Mouse (Mus musculus): ENCODE data around the gene Ccdc106. TPM values are rescaled to one million over a fixed set of nuclear protein-coding genes. Genes with fewer than 3 reads are reported as not detected.
"Not testable (repeated sequence)": the region's sequence is repeated elsewhere in the genome, so short reads cannot be mapped to it uniquely, and the experiment has no call there.

Ccdc106 gene
- polyA plus RNA-seq, 1 experiment from 2014 or later: 75.7 TPM

DNA sequence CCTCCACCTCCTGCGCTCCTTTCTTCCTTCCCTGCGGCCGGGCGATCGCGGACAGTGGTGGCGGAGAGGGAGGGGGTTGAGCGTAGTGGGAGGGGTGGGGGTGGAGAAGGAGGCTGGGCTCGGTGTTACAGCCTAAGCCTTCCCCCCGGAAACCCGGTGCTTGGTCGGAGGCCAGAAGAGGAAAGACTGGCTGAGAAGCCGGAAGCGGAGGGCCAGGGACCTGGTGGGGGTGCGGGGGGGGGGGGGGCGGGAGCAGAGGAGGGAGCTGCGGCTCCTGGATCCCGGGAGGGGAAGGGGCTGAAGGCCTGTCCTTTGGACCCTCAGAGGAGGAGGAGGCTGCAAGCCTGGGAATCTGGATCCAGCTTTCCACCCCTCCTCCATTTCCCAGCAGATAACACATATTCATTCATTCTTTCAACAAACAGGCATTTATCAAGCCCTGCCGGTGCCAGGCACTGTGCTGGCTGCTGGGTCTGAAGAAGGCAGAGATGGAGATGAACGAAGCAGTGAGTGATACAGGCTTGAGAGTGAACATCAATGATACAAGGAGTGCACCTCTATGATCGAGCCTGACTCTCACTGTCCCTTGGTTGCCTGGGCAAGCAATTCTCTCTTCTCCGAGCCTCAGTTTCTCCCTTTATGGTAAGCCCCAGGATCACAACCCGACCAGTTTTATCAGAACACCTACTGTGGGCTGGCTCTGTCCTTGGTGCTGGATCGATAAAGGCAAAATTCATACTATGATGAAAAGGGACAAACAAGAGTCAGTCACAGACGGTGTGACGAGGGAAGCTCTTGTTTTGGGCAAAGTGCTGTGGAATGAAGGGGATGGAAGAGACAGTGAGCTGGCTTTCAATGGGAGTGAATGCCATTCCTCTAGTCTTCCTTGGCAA is 24.1 kb upstream of the Ccdc106 start, which contains the start of gene Zfp579:
Gene Zfp579, minus strand, starts transcription at position 156 of the 893 bp plus-strand sequence.
- ATAC-seq (ENCODE audit: low FRiP score): peak; percentile 88
- Histone ChIP-seq H3K27ac (replicated peaks) (peak within 1 kb of the TSS; percentile 90), H3K9me3 (replicated peaks) (no peaks in the 10 kb centered on the region), H3K36me3 (peaks cover 23% of the 10 kb centered on the region), H3K9ac (replicated peaks) (peak within 1 kb of the TSS; percentile 81), H3K4me3 (replicated peaks) (peak within 1 kb of the TSS; percentile 73), H3K4me1 (peaks cover 41% of the 10 kb centered on the region), H3K4me2 (peak within 1 kb of the TSS; percentile 77), H3K27me3 (replicated peaks) (no peaks in the 10 kb centered on the region)
- WGBS: 4% methylated on average over 20 of the region's 26 CpGs

DNA sequence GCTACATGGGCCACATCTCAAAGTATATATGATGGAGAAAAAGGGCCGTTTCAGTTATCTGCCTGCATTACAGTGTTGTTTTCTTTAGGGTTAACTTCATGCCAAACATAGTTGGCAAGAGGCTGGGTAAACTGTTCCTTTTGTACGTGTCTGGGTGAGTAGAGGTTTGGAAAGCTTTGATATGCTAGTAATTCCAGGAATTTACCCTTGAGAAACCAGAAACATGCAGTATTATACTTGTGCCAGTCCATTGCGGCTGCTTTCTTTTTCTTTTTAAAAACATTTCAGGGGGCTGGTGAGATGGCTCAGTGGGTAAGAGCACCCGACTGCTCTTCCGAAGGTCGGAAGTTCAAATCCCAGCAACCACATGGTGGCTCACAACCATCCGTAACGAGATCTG is 23.4 kb upstream of the Ccdc106 start:
- H3K9me3 ChIP-seq (replicated peaks): no peaks in the 10 kb centered on the region
- H3K4me3 ChIP-seq (replicated peaks): peak overlapping the region; percentile 73
- H3K4me1 ChIP-seq: peaks cover 41% of the 10 kb centered on the region
- peak overlapping the region; percentile 81 for H3K9ac ChIP-seq (replicated peaks)
- peaks cover 16% of the 10 kb centered on the region for H3K36me3 ChIP-seq
- no peaks in the 10 kb centered on the region for H3K27me3 ChIP-seq (replicated peaks)
- no peak for ATAC-seq (ENCODE audit: low FRiP score)
- H3K27ac ChIP-seq (replicated peaks): peak overlapping the region; percentile 90
- H3K4me2 ChIP-seq: peak overlapping the region; percentile 77
- WGBS: 68% methylated on average over 6 of the region's 8 CpGs

- Histone ChIP-seq H3K36me3 (no peaks in the 10 kb centered on the region), H3K4me2 (no peak overlapping the region), H3K9me3 (replicated peaks) (no peaks in the 10 kb centered on the region), H3K4me3 (replicated peaks) (no peak overlapping the region), H3K27me3 (replicated peaks) (no peaks in the 10 kb centered on the region), H3K4me1 (peaks cover 13% of the 10 kb centered on the region), H3K9ac (replicated peaks) (no peak overlapping the region), H3K27ac (replicated peaks) (no peak overlapping the region)
- no peak for ATAC-seq (ENCODE audit: low FRiP score)
- WGBS: 72% methylated on average over 2 of the region's 2 CpGs
These were observed 20.5 kb upstream of the Ccdc106 start for GRCm38 (mm10) chr7:4999876-5000275.

DNA sequence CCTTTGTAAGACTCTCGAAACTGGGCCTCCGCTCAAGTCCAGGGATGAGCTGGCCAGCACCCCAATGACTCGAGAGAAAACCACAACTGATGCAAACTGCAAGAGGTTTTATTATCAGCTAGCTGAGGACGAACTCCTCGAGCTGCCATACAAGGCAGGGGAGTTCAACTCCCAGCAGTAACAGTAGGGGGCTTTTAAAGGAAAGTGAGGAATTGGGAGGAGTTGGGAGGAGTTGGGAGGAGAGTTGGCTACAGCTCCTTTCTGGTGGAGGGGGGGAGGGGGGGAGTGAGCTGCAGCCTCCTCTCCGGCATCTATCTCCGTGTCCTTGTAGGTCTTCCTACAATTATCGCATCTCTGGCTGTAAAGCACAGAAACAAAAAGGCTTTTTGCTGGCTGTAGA is 17.5 kb upstream of the Ccdc106 start:
- peaks cover 14% of the 10 kb centered on the region for H3K36me3 ChIP-seq

DNA sequence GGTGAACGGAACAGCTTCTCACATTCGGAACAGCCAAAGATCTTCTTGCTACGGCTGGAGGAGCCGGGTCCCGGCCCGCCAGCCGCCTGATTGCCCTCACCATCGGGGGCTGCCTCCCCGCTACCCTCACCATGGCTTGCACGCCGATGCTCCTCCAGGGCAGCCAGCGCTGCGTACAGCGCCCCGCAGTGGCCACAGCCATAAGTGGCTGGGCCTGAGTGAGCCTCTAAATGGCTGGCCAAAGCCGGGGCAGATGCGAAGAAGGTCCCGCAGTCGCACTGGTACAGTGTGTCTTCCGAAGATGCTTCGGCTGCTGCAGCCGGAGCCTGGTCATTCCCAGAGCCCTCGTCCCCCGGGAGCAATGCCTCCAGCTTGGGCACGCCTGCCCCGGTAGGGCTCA is 12.1 kb upstream of the Ccdc106 start:
- peaks cover 63% of the 10 kb centered on the region for H3K36me3 ChIP-seq
- H3K4me3 ChIP-seq (replicated peaks): no peak overlapping the region
- H3K9ac ChIP-seq (replicated peaks): no peak overlapping the region
- WGBS: 95% methylated on average over 26 of the region's 26 CpGs
- no peaks in the 10 kb centered on the region for H3K9me3 ChIP-seq (replicated peaks)
- H3K27ac ChIP-seq (replicated peaks): no peak overlapping the region
- 0 out of 2 replicates have a peak, but pooled peaks cover 2% of the 10 kb centered on the region for H3K4me1 ChIP-seq
- no peaks in the 10 kb centered on the region for H3K27me3 ChIP-seq (replicated peaks)
- H3K4me2 ChIP-seq: no peak overlapping the region
- no peak for ATAC-seq (ENCODE audit: low FRiP score)

More for the DNA sequence above, 17.5 kb upstream of the Ccdc106 start:
- not testable (repeated sequence) for H3K4me1 ChIP-seq; H3K4me2 ChIP-seq; H3K9ac ChIP-seq (replicated peaks); ATAC-seq (ENCODE audit: low FRiP score); H3K4me3 ChIP-seq (replicated peaks); H3K27me3 ChIP-seq (replicated peaks); H3K9me3 ChIP-seq (replicated peaks); H3K27ac ChIP-seq (replicated peaks)
- WGBS: 71% methylated on average over 8 of the region's 8 CpGs

GRCm38 (mm10) chr7:5012681-5013513 is 7.5 kb upstream of the Ccdc106 start:
- Histone ChIP-seq H3K4me2 (peak overlapping the region; percentile 69; the same call in 1 of the 2 replicates), H3K9ac (replicated peaks) (no peak overlapping the region), H3K9me3 (replicated peaks) (no peaks in the 10 kb centered on the region), H3K4me1 (peaks cover 16% of the 10 kb centered on the region), H3K36me3 (peaks cover 48% of the 10 kb centered on the region), H3K4me3 (replicated peaks) (no peak overlapping the region), H3K27ac (replicated peaks) (no peak overlapping the region), H3K27me3 (replicated peaks) (no peaks in the 10 kb centered on the region)
- ATAC-seq (ENCODE audit: low FRiP score): no peak
- WGBS: 94% methylated on average over 27 of the region's 27 CpGs

GRCm38 (mm10) chr7:5014251-5015117 is 5.9 kb upstream of the Ccdc106 start, which contains the start of the genes Zfp524 and Fiz1:
TSS of gene Zfp524 (plus strand) at chr7:5014415.
TSS of gene Fiz1 (minus strand) at chr7:5014697.
- peaks cover 32% of the 10 kb centered on the region for H3K36me3 ChIP-seq
- peak within 1 kb of the TSS; percentile 99 for H3K27ac ChIP-seq (replicated peaks)
- H3K9ac ChIP-seq (replicated peaks): peak within 1 kb of the TSS; percentile 79
- peak within 1 kb of the TSS; percentile 72 for H3K4me3 ChIP-seq (replicated peaks)
- H3K4me1 ChIP-seq: peaks cover 19% of the 10 kb centered on the region
- peak within 1 kb of the TSS; percentile 69 for H3K4me2 ChIP-seq
- H3K27me3 ChIP-seq (replicated peaks): no peaks in the 10 kb centered on the region
- WGBS: under 1% methylated on average over 42 of the region's 42 CpGs
- ATAC-seq (ENCODE audit: low FRiP score): peak; percentile 86
- H3K9me3 ChIP-seq (replicated peaks): no peaks in the 10 kb centered on the region

DNA sequence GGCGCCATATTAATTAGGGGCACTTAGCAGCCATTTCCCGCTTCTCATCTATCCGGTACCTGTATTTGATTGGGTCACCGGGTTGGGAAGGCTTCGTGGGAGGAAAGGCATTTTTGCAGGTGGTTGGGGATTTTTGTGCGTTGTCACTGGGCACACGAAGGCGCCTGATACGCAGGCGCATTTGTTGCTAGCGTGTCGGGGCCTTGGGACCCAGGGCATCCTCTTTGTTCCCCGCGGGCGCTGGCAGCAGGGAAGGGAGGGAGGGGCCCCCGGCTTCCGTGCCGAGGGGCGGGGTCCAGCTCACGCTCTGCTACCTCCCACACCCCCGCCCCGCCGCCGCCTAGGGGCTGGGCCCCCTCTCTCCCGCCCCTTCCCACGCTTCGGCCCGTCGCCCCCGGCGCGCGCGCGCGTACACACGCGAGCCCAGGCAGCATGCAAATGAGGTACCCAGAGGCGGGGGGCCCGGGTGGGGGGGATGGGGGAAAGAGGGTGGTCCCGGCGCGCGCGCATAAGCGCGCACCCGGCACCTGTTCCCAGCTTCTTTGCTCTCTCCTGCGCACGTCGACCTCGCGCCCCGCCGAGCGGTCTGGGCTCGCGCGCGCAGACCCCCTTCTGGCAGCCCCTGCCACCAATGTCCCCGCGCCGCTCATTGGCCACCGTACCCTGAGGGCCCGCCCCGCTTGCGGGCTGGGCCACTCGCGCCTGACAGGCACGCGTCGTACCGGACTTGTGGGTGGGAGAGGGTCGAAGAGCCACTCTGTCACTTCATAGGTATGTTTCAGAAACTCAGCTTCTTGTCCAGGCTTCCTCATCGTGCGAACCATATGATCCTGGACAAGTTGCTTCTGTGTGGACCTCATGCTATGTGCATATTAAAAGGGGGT is 5.0 kb upstream of the Ccdc106 start, which contains the start of gene Gm44973:
Gene Gm44973, plus strand, starts transcription at position 379 of the 884 bp plus-strand sequence.
- H3K4me2 ChIP-seq: peak within 1 kb of the TSS; percentile 69
- ATAC-seq (ENCODE audit: low FRiP score): peak; percentile 79
- no peaks in the 10 kb centered on the region for H3K27me3 ChIP-seq (replicated peaks)
- peak within 1 kb of the TSS; percentile 79 for H3K9ac ChIP-seq (replicated peaks)
- peak within 1 kb of the TSS; percentile 72 for H3K4me3 ChIP-seq (replicated peaks)
- peaks cover 21% of the 10 kb centered on the region for H3K4me1 ChIP-seq
- H3K9me3 ChIP-seq (replicated peaks): no peaks in the 10 kb centered on the region
- WGBS: under 1% methylated on average over 63 of the region's 76 CpGs
- H3K36me3 ChIP-seq: peaks cover 24% of the 10 kb centered on the region
- H3K27ac ChIP-seq (replicated peaks): peak within 1 kb of the TSS; percentile 99

DNA sequence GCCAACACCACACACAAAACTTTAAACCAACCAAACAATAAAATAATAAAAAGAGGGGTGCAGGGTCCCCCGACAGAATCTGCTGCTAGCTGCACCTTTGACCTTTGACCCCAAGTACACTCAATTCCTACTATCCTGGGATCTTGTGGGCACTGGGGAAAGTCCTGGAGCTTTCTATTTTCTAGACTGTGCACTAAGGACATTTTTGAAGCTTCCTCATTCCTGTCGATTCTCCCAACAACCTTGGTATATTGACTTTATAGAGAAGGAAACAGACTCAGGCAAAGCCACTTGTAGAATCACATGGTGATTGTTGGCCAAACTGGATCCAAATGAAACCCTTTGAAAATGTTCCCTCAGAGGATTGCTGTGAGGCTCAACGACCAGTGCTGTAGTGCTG is 4.3 kb upstream of the Ccdc106 start:
- 47% methylated on average over 3 of the region's 3 CpGs for WGBS
- ATAC-seq (ENCODE audit: low FRiP score): no peak
- Histone ChIP-seq H3K27me3 (replicated peaks) (no peaks in the 10 kb centered on the region), H3K27ac (replicated peaks) (peak overlapping the region; percentile 99), H3K36me3 (peaks cover 17% of the 10 kb centered on the region), H3K4me3 (replicated peaks) (peak overlapping the region; percentile 72), H3K9me3 (replicated peaks) (no peaks in the 10 kb centered on the region), H3K9ac (replicated peaks) (peak overlapping the region; percentile 64), H3K4me1 (peaks cover 25% of the 10 kb centered on the region), H3K4me2 (peak overlapping the region; percentile 69)

GRCm38 (mm10) chr7:5016920-5017319 is 3.4 kb upstream of the Ccdc106 start:
- Histone ChIP-seq H3K27me3 (replicated peaks) (no peaks in the 10 kb centered on the region), H3K27ac (replicated peaks) (no peak overlapping the region), H3K36me3 (peaks cover 9% of the 10 kb centered on the region), H3K4me3 (replicated peaks) (no peak overlapping the region), H3K4me2 (no peak overlapping the region), H3K4me1 (peaks cover 33% of the 10 kb centered on the region), H3K9me3 (replicated peaks) (no peaks in the 10 kb centered on the region), H3K9ac (replicated peaks) (no peak overlapping the region)
- ATAC-seq (ENCODE audit: low FRiP score): no peak
- WGBS: 100% methylated on average over 2 of the region's 2 CpGs
